Mouse (Mus musculus) CH12.LX (cell line): ENCODE measurements at regions not wholly inside any gene's neighbourhood (a gene's known extent, or its start where the extent isn't known, plus 50 kb on each side); places are given as distances from the start of the nearest gene placed in this dataset.

Experiments
- CTCF ChIP-seq, 2 experiments: IDR thresholded peaks in 1 of 2; conservative IDR thresholded peaks in 1 of 2; 2 replicates each; pipeline ENCODE4 v1.5.1; 2011 to 2012; ENCODE audit warnings: low read depth in 2 of 2, low read length in 2 of 2, improper control_type of control experiment in 1 of 2, inconsistent platforms in 1 of 2, mild to moderate bottlenecking in 1 of 2, moderate library complexity in 1 of 2
- E2F4 ChIP-seq: IDR thresholded peaks from 2 replicates; pipeline ENCODE4 v1.6.1; 2011; ENCODE audit warnings: low read depth, low read length, improper control_type of control experiment; ENCODE audit not compliant: insufficient replicate concordance
- EP300 ChIP-seq: IDR thresholded peaks from 2 replicates; pipeline ENCODE4 v1.6.1; 2011; ENCODE audit warnings: low read length, improper control_type of control experiment
- ETS1 ChIP-seq: conservative IDR thresholded peaks from 2 replicates; pipeline ENCODE4 v1.6.1; 2012; ENCODE audit warnings: low read depth, mild to moderate bottlenecking, inconsistent platforms, low read length, improper control_type of control experiment, moderate library complexity
- MAFK ChIP-seq: IDR thresholded peaks from 2 replicates; pipeline ENCODE4 v1.6.1; 2011; ENCODE audit warnings: low read length, improper control_type of control experiment; ENCODE audit not compliant: insufficient replicate concordance
- MAZ ChIP-seq: IDR thresholded peaks from 2 replicates; pipeline ENCODE4 v1.6.1; 2012; ENCODE audit warnings: low read depth, mild to moderate bottlenecking, inconsistent platforms, low read length, improper control_type of control experiment, moderate library complexity
- MXI1 ChIP-seq: IDR thresholded peaks from 2 replicates; pipeline ENCODE4 v1.6.1; 2011; ENCODE audit warnings: mild to moderate bottlenecking, low read depth, low read length, improper control_type of control experiment
- NRF1 ChIP-seq: IDR thresholded peaks from 2 replicates; pipeline ENCODE4 v1.6.1; 2014; ENCODE audit warnings: low read depth, mild to moderate bottlenecking, inconsistent platforms, low read length, improper control_type of control experiment, moderate library complexity
- POLR2A ChIP-seq: IDR thresholded peaks from 2 replicates; pipeline ENCODE4 v1.6.1; 2011; ENCODE audit warnings: low read depth, mild to moderate bottlenecking, improper control_type of control experiment, low read length
- RAD21 ChIP-seq: IDR thresholded peaks from 2 replicates; pipeline ENCODE4 v1.6.1; 2011; ENCODE audit warnings: low read depth, mild to moderate bottlenecking, low read length, improper control_type of control experiment, moderate library complexity
- RCOR1 ChIP-seq: conservative IDR thresholded peaks from 2 replicates; pipeline ENCODE4 v1.6.1; 2012; ENCODE audit warnings: low read depth, mild to moderate bottlenecking, inconsistent platforms, low read length, improper control_type of control experiment
- TBP ChIP-seq: conservative IDR thresholded peaks from 2 replicates; pipeline ENCODE4 v1.6.1; 2011; ENCODE audit warnings: low read depth, low read length, improper control_type of control experiment
- USF1 ChIP-seq: IDR thresholded peaks from 2 replicates; pipeline ENCODE4 v1.6.1; 2014; ENCODE audit warnings: low read depth, mild to moderate bottlenecking, inconsistent platforms, low read length, improper control_type of control experiment

- TF ChIP-seq MXI1: no peak
- no peak for TF ChIP-seq CTCF (conservative IDR thresholded peaks at IDR 0.05 in 1 of 2, IDR thresholded peaks at IDR 0.05 in 1 of 2; ENCODE audit: low read depth in 2 of 2, low read length in 2 of 2)
- TF ChIP-seq MAZ: no peak
- no peak for TF ChIP-seq NRF1
- TF ChIP-seq POLR2A: no peak
- no peak for TF ChIP-seq TBP
- no peak for TF ChIP-seq ETS1
- TF ChIP-seq USF1: no peak
- TF ChIP-seq MAFK: no peak
- no peak for TF ChIP-seq E2F4
- TF ChIP-seq RCOR1: no peak
- TF ChIP-seq EP300: no peak
- TF ChIP-seq RAD21: no peak
These were observed 144.5 kb upstream of the Inhba start for GRCm38 (mm10) chr13:15867046-15867561.
